Mouse (Mus musculus) midbrain, embryonic 15.5 days (tissue): ENCODE data around the gene Batf3. TPM values are rescaled to one million over a fixed set of nuclear protein-coding genes. Genes with fewer than 3 reads are reported as not detected.

ENCODE experiments used
- ATAC-seq: fragments of 200-750 bp; cut with Nextera tagmentation; replicated peaks from 2 replicates; pipeline ENCODE4 v1.8.0; 2017; ENCODE audit warnings: moderate TSS enrichment
- H3K27ac ChIP-seq: fragments of 300-500 bp; sonication (generic); 2 replicates; pipeline ENCODE4 v1.5.1; 2015; ENCODE audit warnings: mild to moderate bottlenecking, inconsistent platforms
- H3K27me3 ChIP-seq: fragments of 300-500 bp; sonication (generic); replicated peaks from 2 replicates; pipeline ENCODE4 v1.6.1; 2015; ENCODE audit warnings: inconsistent platforms
- H3K36me3 ChIP-seq: fragments of 300-500 bp; sonication (generic); replicated peaks from 2 replicates; pipeline ENCODE4 v1.6.1; 2015; ENCODE audit warnings: inconsistent platforms
- H3K4me1 ChIP-seq: fragments of 300-500 bp; sonication (generic); 2 replicates; pipeline ENCODE4 v1.6.1; 2015; ENCODE audit warnings: inconsistent platforms
- H3K4me2 ChIP-seq: fragments of 300-500 bp; sonication (generic); 2 replicates; pipeline ENCODE4 v1.6.1; 2015; ENCODE audit warnings: inconsistent platforms, mild to moderate bottlenecking, moderate library complexity
- H3K4me3 ChIP-seq: fragments of 300-500 bp; sonication (generic); 2 replicates; pipeline ENCODE4 v1.5.1; 2015; ENCODE audit warnings: mild to moderate bottlenecking, inconsistent platforms
- H3K9ac ChIP-seq: fragments of 300-500 bp; sonication (generic); 2 replicates; pipeline ENCODE4 v1.6.1; 2015; ENCODE audit warnings: mild to moderate bottlenecking, inconsistent platforms
- H3K9me3 ChIP-seq: fragments of 300-500 bp; sonication (generic); 2 replicates; pipeline ENCODE4 v1.6.1; 2016; ENCODE audit warnings: inconsistent platforms
- WGBS: fragments of 180-500 bp; shearing (Covaris S2); methylation state at CpG from one replicate; pipeline ENCODE4 v1.1.7; 2015; ENCODE audit warnings: mixed read lengths; 5-methylcytosine and 5-hydroxymethylcytosine counted together
- polyA plus RNA-seq: library from polyadenylated mRNA; unstranded; fragments of >200 nt; fragmentation: Nextera tagmentation; extraction: Ambion mirVana; gene quantifications from 2 replicates; pipeline ENCODE4 v1.2.1, GENCODE M21; 2015

Gene Batf3
- 0.84 and 1.2 TPM in 2 replicates for polyA plus RNA-seq

GRCm38 (mm10) chr1:191097802-191098747, at the start of gene Batf3:
Gene Batf3 (plus strand): TSS chr1:191097847.
- Histone ChIP-seq H3K9ac (peak within 1 kb of the TSS; percentile 53), H3K4me1 (peaks cover 13% of the 10 kb centered on the region), H3K36me3 (no peaks in the 10 kb centered on the region), H3K27ac (no peak within 1 kb of the TSS), H3K9me3 (no peaks in the 10 kb centered on the region), H3K4me2 (peak within 1 kb of the TSS; percentile 100), H3K27me3 (peaks cover 34% of the 10 kb centered on the region), H3K4me3 (peak within 1 kb of the TSS; percentile 67)
- under 1% methylated on average over 80 of the region's 95 CpGs for WGBS
- ATAC-seq = peak; percentile 56

GRCm38 (mm10) chr1:191053555-191053954, 44.1 kb upstream of the Batf3 start:
- 85% methylated on average over 3 of the region's 3 CpGs for WGBS
- ATAC-seq = no peak
- H3K4me2 ChIP-seq = no peak overlapping the region

GRCm38 (mm10) chr1:191054870-191055532, 42.6 kb upstream of the Batf3 start:
- H3K4me1 ChIP-seq = no peaks in the 10 kb centered on the region
- no peak for ATAC-seq
- H3K27me3 ChIP-seq = no peaks in the 10 kb centered on the region
- 76% methylated on average over 8 of the region's 8 CpGs for WGBS
- no peak overlapping the region for H3K9ac ChIP-seq
- no peak overlapping the region for H3K27ac ChIP-seq
- no peaks in the 10 kb centered on the region for H3K9me3 ChIP-seq
- no peak overlapping the region for H3K4me2 ChIP-seq
- H3K4me3 ChIP-seq = no peak overlapping the region
- no peaks in the 10 kb centered on the region for H3K36me3 ChIP-seq

More at GRCm38 (mm10) chr1:191053555-191053954, 44.1 kb upstream of the Batf3 start:
- Histone ChIP-seq H3K27ac (no peak overlapping the region), H3K36me3 (no peaks in the 10 kb centered on the region), H3K9ac (no peak overlapping the region), H3K4me3 (no peak overlapping the region), H3K4me1 (no peaks in the 10 kb centered on the region), H3K27me3 (no peaks in the 10 kb centered on the region), H3K9me3 (no peaks in the 10 kb centered on the region)

GRCm38 (mm10) chr1:191055533-191055873, 42.1 kb upstream of the Batf3 start:
- Histone ChIP-seq H3K4me2 (no peak overlapping the region), H3K36me3 (no peaks in the 10 kb centered on the region), H3K27ac (no peak overlapping the region), H3K4me1 (no peaks in the 10 kb centered on the region), H3K4me3 (no peak overlapping the region), H3K9me3 (no peaks in the 10 kb centered on the region), H3K27me3 (no peaks in the 10 kb centered on the region), H3K9ac (no peak overlapping the region)
- ATAC-seq = no peak
- 67% methylated on average over 2 of the region's 2 CpGs for WGBS

- no peak overlapping the region for H3K4me2 ChIP-seq
- H3K36me3 ChIP-seq = no peaks in the 10 kb centered on the region
- ATAC-seq = no peak
- H3K4me3 ChIP-seq = no peak overlapping the region
- WGBS = 82% methylated on average over 3 of the region's 3 CpGs
- no peaks in the 10 kb centered on the region for H3K9me3 ChIP-seq
- no peaks in the 10 kb centered on the region for H3K27me3 ChIP-seq
- H3K9ac ChIP-seq = no peak overlapping the region
- H3K4me1 ChIP-seq = peaks cover 9% of the 10 kb centered on the region
- no peak overlapping the region for H3K27ac ChIP-seq
These were observed 40.2 kb upstream of the Batf3 start for GRCm38 (mm10) chr1:191057461-191057860.

- no peaks in the 10 kb centered on the region for H3K27me3 ChIP-seq
- ATAC-seq = peak; percentile 76; the same call in 1 of the 2 replicates
- H3K9ac ChIP-seq = peak overlapping the region; percentile 71
- peak overlapping the region; percentile 79 for H3K4me3 ChIP-seq
- peak overlapping the region; percentile 99 for H3K4me2 ChIP-seq
- WGBS = 3% methylated on average over 15 of the region's 15 CpGs
- H3K9me3 ChIP-seq = no peaks in the 10 kb centered on the region
- peak overlapping the region; percentile 66 for H3K27ac ChIP-seq
- no peaks in the 10 kb centered on the region for H3K36me3 ChIP-seq
- H3K4me1 ChIP-seq = peaks cover 19% of the 10 kb centered on the region
These were observed 35.3 kb upstream of the Batf3 start for GRCm38 (mm10) chr1:191062241-191062780.

GRCm38 (mm10) chr1:191062781-191063485, 34.7 kb upstream of the Batf3 start, which contains the start of the genes Tatdn3 and Nsl1:
Gene Tatdn3 (minus strand): TSS chr1:191062932.
Gene Nsl1 (plus strand): TSS chr1:191063012.
- ATAC-seq = peak; percentile 94
- Histone ChIP-seq H3K9ac (peak within 1 kb of the TSS; percentile 71), H3K9me3 (no peaks in the 10 kb centered on the region), H3K4me2 (peak within 1 kb of the TSS; percentile 99), H3K27me3 (no peaks in the 10 kb centered on the region), H3K4me3 (peak within 1 kb of the TSS; percentile 79), H3K36me3 (no peaks in the 10 kb centered on the region), H3K27ac (peak within 1 kb of the TSS; percentile 66), H3K4me1 (peaks cover 19% of the 10 kb centered on the region)
- under 1% methylated on average over 56 of the region's 56 CpGs for WGBS

GRCm38 (mm10) chr1:191063700-191064099, 33.9 kb upstream of the Batf3 start:
- Histone ChIP-seq H3K4me3 (peak overlapping the region; percentile 79), H3K9ac (no peak overlapping the region), H3K27me3 (no peaks in the 10 kb centered on the region), H3K4me1 (peaks cover 19% of the 10 kb centered on the region), H3K36me3 (no peaks in the 10 kb centered on the region), H3K4me2 (peak overlapping the region; percentile 99), H3K9me3 (no peaks in the 10 kb centered on the region), H3K27ac (no peak overlapping the region)
- ATAC-seq = no peak
- 63% methylated on average over 9 of the region's 9 CpGs for WGBS

- ATAC-seq = no peak
- Histone ChIP-seq H3K9me3 (no peaks in the 10 kb centered on the region), H3K9ac (no peak overlapping the region), H3K4me1 (peaks cover 19% of the 10 kb centered on the region), H3K4me2 (no peak overlapping the region), H3K36me3 (no peaks in the 10 kb centered on the region), H3K4me3 (no peak overlapping the region), H3K27me3 (no peaks in the 10 kb centered on the region), H3K27ac (no peak overlapping the region)
- WGBS = 86% methylated on average over 2 of the region's 2 CpGs
These were observed 33.1 kb upstream of the Batf3 start for GRCm38 (mm10) chr1:191064535-191064934.

GRCm38 (mm10) chr1:191065188-191065587, 32.5 kb upstream of the Batf3 start:
- H3K9ac ChIP-seq = no peak overlapping the region
- no peaks in the 10 kb centered on the region for H3K27me3 ChIP-seq
- H3K36me3 ChIP-seq = no peaks in the 10 kb centered on the region
- no peak for ATAC-seq
- no peak overlapping the region for H3K4me3 ChIP-seq
- H3K9me3 ChIP-seq = no peaks in the 10 kb centered on the region
- no peak overlapping the region for H3K27ac ChIP-seq
- WGBS = 91% methylated on average over 4 of the region's 4 CpGs
- no peak overlapping the region for H3K4me2 ChIP-seq
- peaks cover 19% of the 10 kb centered on the region for H3K4me1 ChIP-seq

GRCm38 (mm10) chr1:191068377-191068776, 29.3 kb upstream of the Batf3 start:
- H3K4me3 ChIP-seq = no peak overlapping the region
- no peaks in the 10 kb centered on the region for H3K27me3 ChIP-seq
- ATAC-seq = no peak
- WGBS = 86% methylated on average over 5 of the region's 5 CpGs
- no peaks in the 10 kb centered on the region for H3K9me3 ChIP-seq
- H3K4me2 ChIP-seq = no peak overlapping the region
- H3K27ac ChIP-seq = no peak overlapping the region
- H3K4me1 ChIP-seq = peaks cover 7% of the 10 kb centered on the region
- H3K9ac ChIP-seq = no peak overlapping the region
- H3K36me3 ChIP-seq = no peaks in the 10 kb centered on the region

GRCm38 (mm10) chr1:191070259-191070658, 27.4 kb upstream of the Batf3 start:
- H3K9me3 ChIP-seq = no peaks in the 10 kb centered on the region
- no peak overlapping the region for H3K9ac ChIP-seq
- H3K4me3 ChIP-seq = no peak overlapping the region
- H3K4me1 ChIP-seq = no peaks in the 10 kb centered on the region
- no peaks in the 10 kb centered on the region for H3K27me3 ChIP-seq
- no peak for ATAC-seq
- no peaks in the 10 kb centered on the region for H3K36me3 ChIP-seq
- H3K27ac ChIP-seq = no peak overlapping the region
- H3K4me2 ChIP-seq = no peak overlapping the region
- 79% methylated on average over 4 of the region's 4 CpGs for WGBS
